Mouse (Mus musculus) testis, adult 2 months (tissue): ENCODE data around the gene Mark2. TPM values are rescaled to one million over a fixed set of nuclear protein-coding genes. Genes with fewer than 3 reads are reported as not detected.
A peak's percentile ranks its signal among the peaks of the same experiment; 100 is the strongest.

ENCODE experiments used
- H3K27ac ChIP-seq: fragments of 200-500 bp; 2 replicates; pipeline ENCODE4 v1.5.1; 2012; ENCODE audit warnings: low read depth, low read length; ENCODE audit not compliant: control insufficient read depth, insufficient read depth
- H3K27me3 ChIP-seq: fragments of 200-500 bp; 2 replicates; pipeline ENCODE4 v1.6.1; 2012; ENCODE audit warnings: mild to moderate bottlenecking, low read length, moderate library complexity; ENCODE audit not compliant: control insufficient read depth, insufficient read depth
- H3K36me3 ChIP-seq: fragments of 200-500 bp; 2 replicates; pipeline ENCODE4 v1.6.1; 2012; ENCODE audit warnings: mild to moderate bottlenecking, low read length; ENCODE audit not compliant: control insufficient read depth, insufficient read depth
- H3K4me1 ChIP-seq: fragments of 200-500 bp; 2 replicates; pipeline ENCODE4 v1.6.1; 2012; ENCODE audit warnings: low read length; ENCODE audit not compliant: control insufficient read depth, insufficient read depth
- H3K4me3 ChIP-seq: fragments of 200-500 bp; 2 replicates; pipeline ENCODE4 v1.5.1; 2012; ENCODE audit warnings: low read depth, mild to moderate bottlenecking, low read length, moderate library complexity, mixed read lengths; ENCODE audit not compliant: control insufficient read depth
- CTCF ChIP-seq: fragments of 200-500 bp; IDR thresholded peaks from 2 replicates; pipeline ENCODE4 v1.5.1; 2012; ENCODE audit warnings: low read depth, mild to moderate bottlenecking, inconsistent platforms, low read length, moderate library complexity; ENCODE audit not compliant: control insufficient read depth, insufficient read depth, insufficient replicate concordance
- POLR2A ChIP-seq: fragments of 200-500 bp; IDR thresholded peaks from 2 replicates; pipeline ENCODE4 v1.6.1; 2012; ENCODE audit warnings: low read depth, mild to moderate bottlenecking, inconsistent platforms, low read length, moderate library complexity; ENCODE audit not compliant: control insufficient read depth
- polyA plus RNA-seq: library from polyadenylated mRNA; depleted of rRNA; stranded (reverse); fragments of >200 nt; gene quantifications from 2 replicates; pipeline ENCODE4 v1.2.3, GENCODE M21; 2012; rRNA removed

The Mark2 gene
- 108 and 117 TPM in 2 replicates for polyA plus RNA-seq

- Histone ChIP-seq H3K27me3 (no peaks in the 10 kb centered on the region), H3K27ac (peak within 1 kb of the TSS; percentile 91), H3K36me3 (no peaks in the 10 kb centered on the region; the same call in 1 of the 2 replicates), H3K4me1 (peaks cover 9% of the 10 kb centered on the region), H3K4me3 (peak within 1 kb of the TSS; percentile 84)
- TF ChIP-seq CTCF = no peak
- TF ChIP-seq POLR2A = peak; percentile 75
These were observed at the start of gene Mark2 for GRCm38 (mm10) chr19:7341512-7342397. Gene Mark2, minus strand, starts transcription at chr19:7341860.

DNA sequence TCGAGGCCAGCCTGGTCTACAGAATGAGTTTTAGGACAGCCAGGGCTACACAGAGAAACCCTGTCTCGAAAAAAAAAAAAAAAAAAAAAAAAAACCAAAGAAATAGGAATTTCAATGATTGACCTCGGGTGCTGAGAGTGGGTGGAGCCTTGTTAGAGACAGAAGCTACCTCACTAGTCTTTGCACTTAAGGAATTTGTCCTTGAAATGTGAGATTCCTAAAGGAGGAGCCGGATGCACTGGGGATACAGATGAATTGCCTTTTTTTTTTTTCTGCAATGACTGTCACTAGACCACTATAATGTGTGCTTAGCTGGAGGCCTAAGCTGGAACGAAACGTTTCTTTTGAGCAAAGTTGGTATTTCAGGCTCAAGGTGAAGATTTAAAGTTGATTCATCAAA lies 46.8 kb upstream of the Mark2 start:
- H3K36me3 ChIP-seq = no peaks in the 10 kb centered on the region
- no peak overlapping the region for H3K27ac ChIP-seq
- H3K27me3 ChIP-seq = no peaks in the 10 kb centered on the region
- H3K4me1 ChIP-seq = peaks cover 2% of the 10 kb centered on the region; the same call in 1 of the 2 replicates
- no peak overlapping the region for H3K4me3 ChIP-seq
- no peak for TF ChIP-seq POLR2A
- no peak for TF ChIP-seq CTCF

GRCm38 (mm10) chr19:7386042-7386441 lies 44.4 kb upstream of the Mark2 start:
- TF ChIP-seq POLR2A (no peak), CTCF (no peak)
- Histone ChIP-seq H3K36me3 (no peaks in the 10 kb centered on the region), H3K27ac (no peak overlapping the region), H3K27me3 (no peaks in the 10 kb centered on the region), H3K4me1 (peaks cover 2% of the 10 kb centered on the region; the same call in 1 of the 2 replicates), H3K4me3 (peak overlapping the region; percentile 39; the same call in 1 of the 2 replicates)

DNA sequence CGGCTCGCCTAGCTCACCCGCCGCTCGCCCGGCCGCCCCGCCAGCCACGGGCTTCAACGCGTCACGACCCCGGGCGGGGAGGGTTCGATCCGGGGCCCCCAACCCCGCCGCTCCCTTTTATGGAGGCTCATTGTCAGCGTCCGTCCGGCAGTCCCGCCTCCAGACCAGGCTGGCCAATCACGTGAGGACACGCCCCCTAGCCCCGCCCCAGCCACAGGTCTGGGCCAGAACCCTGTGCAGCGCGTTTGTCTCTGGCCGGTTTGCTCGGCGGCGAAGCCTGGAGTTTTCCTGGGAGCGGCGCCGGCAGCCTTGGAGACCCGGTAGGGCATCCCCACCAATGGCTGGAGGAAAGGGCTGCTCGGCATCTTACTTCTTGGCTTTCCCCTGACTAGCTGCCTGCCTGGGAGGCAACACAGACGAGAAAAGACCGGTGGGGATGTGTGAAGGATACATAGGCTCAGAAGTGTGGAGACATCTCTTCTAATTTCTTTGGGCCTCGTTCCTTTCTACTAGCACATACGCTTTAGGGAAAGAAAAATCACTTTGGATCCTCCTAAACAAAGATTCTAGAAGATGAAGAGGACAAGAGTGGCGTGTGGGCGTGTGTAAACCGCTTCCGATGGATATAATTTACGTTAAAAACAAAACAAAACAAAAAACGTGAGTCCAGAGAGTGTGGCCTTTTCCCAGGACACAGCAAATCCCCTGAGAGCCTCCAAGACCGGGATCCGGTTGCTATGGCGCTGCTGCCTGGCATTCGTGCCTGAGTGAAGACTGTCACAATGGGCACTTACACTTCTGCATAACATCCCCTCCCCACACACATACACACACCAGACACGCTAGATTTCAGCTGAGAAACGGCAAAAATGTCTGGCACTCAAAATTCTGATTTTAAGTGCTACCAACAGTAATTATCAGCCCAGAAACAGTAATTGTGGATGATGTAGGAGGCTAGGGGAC lies 41.5 kb upstream of the Mark2 start, which contains the start of gene Spindoc:
Gene Spindoc (minus strand): TSS at position 92 of the 963 bp plus-strand sequence.
- no peaks in the 10 kb centered on the region for H3K36me3 ChIP-seq
- H3K27me3 ChIP-seq = no peaks in the 10 kb centered on the region
- TF ChIP-seq CTCF = no peak
- TF ChIP-seq POLR2A = peak; percentile 84
- peaks cover 2% of the 10 kb centered on the region; the same call in 1 of the 2 replicates for H3K4me1 ChIP-seq
- peak within 1 kb of the TSS; percentile 95 for H3K4me3 ChIP-seq
- peak within 1 kb of the TSS; percentile 92 for H3K27ac ChIP-seq

- TF ChIP-seq CTCF (no peak), POLR2A (no peak)
- no peaks in the 10 kb centered on the region for H3K27me3 ChIP-seq
- no peaks in the 10 kb centered on the region for H3K36me3 ChIP-seq
- H3K27ac ChIP-seq = peak overlapping the region; percentile 92
- peaks cover 2% of the 10 kb centered on the region; the same call in 1 of the 2 replicates for H3K4me1 ChIP-seq
- peak overlapping the region; percentile 95 for H3K4me3 ChIP-seq
These were observed 40.7 kb upstream of the Mark2 start for GRCm38 (mm10) chr19:7382248-7382902.

DNA sequence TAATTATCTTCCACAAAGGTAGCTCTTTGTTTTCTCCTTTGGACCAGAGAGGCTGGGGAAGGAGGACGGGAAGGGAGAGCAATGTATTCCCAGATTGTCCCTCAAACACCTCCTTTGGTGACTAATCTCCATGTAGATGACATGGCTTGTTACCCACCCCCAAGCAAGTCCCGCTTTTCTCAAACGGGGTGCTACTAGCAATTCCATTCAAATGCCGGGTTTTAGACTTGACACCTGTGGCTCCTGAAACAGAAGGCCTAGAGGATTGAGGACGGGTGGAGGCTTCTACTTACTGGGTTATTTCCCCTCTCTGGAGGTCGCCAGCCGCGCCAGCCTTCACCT lies 40.2 kb upstream of the Mark2 start:
- TF ChIP-seq POLR2A (no peak), CTCF (no peak)
- Histone ChIP-seq H3K36me3 (no peaks in the 10 kb centered on the region), H3K4me3 (peak overlapping the region; percentile 95), H3K27me3 (no peaks in the 10 kb centered on the region), H3K27ac (peak overlapping the region; percentile 92), H3K4me1 (peaks cover 2% of the 10 kb centered on the region; the same call in 1 of the 2 replicates)
